ENCODE assay signal across 8 mouse cellular contexts in genomic region chr14:61648685-61649504, GRCm38 (mm10). TPM values are rescaled to one million over a fixed set of nuclear protein-coding genes. Genes with fewer than 3 reads are reported as not detected.
DNase-seq lines count a peak whose midpoint lies in the region; ATAC-seq and TF ChIP-seq lines count a peak whose summit lies in the region.

No protein-coding gene starts in this region.

- no peaks in the 10 kb centered on the region for H3K9me3 ChIP-seq in ES-Bruce4 (replicated peaks; ENCODE audit: control insufficient read depth, insufficient read depth, low read length, poor library complexity, severe bottlenecking)
- no peaks in the 10 kb centered on the region for H3K9me3 ChIP-seq in forebrain, embryonic 13.5 days (replicated peaks)
- no peaks in the 10 kb centered on the region for H3K9me3 ChIP-seq in neural tube, embryonic 15.5 days (replicated peaks)

- H3K4me3 ChIP-seq in ES-Bruce4 (ENCODE audit: low read depth, low read length) = peak overlapping the region; percentile 72
- H3K4me3 ChIP-seq in forebrain, embryonic 13.5 days = peak overlapping the region; percentile 87
- peak overlapping the region; percentile 60 for H3K4me3 ChIP-seq in neural tube, embryonic 15.5 days (replicated peaks)

- peak; percentile 91 for ATAC-seq in cerebellum, adult (ENCODE audit: insufficient number of reproducible peaks, low FRiP score, low TSS enrichment)
- ATAC-seq in forebrain, embryonic 13.5 days = peak; percentile 94
- peak; percentile 95 for ATAC-seq in neural tube, embryonic 15.5 days (ENCODE audit: low FRiP score)

- no peaks in the 10 kb centered on the region for H3K36me3 ChIP-seq in ES-Bruce4 (ENCODE audit: control insufficient read depth, insufficient read depth, low read length, poor library complexity, severe bottlenecking)
- no peaks in the 10 kb centered on the region for H3K36me3 ChIP-seq in forebrain, embryonic 13.5 days (ENCODE audit: poor library complexity, severe bottlenecking)
- H3K36me3 ChIP-seq in neural tube, embryonic 15.5 days = no peaks in the 10 kb centered on the region

- H3K4me2 ChIP-seq in forebrain, embryonic 13.5 days = peak overlapping the region; percentile 72
- peak overlapping the region; percentile 91 for H3K4me2 ChIP-seq in neural tube, embryonic 15.5 days

- TF ChIP-seq EP300 in ES-Bruce4 (IDR thresholded peaks at IDR 0.05; ENCODE audit: insufficient read depth, low read depth, low read length) = 0 out of 2 replicates have a peak, but pooled peaks have one; percentile 47

- TF ChIP-seq CTCF in ES-Bruce4 (IDR thresholded peaks at IDR 0.05; ENCODE audit: low read depth, low read length) = no peak

- 3% methylated on average over 62 of the region's 62 CpGs for WGBS in forebrain, embryonic 13.5 days
- WGBS in neural tube, embryonic 15.5 days = 2% methylated on average over 62 of the region's 62 CpGs

- no peaks in the 10 kb centered on the region for H3K27me3 ChIP-seq in ES-Bruce4 (ENCODE audit: control insufficient read depth, insufficient read depth, low read length, poor library complexity, severe bottlenecking)
- H3K27me3 ChIP-seq in forebrain, embryonic 13.5 days = no peaks in the 10 kb centered on the region
- no peaks in the 10 kb centered on the region for H3K27me3 ChIP-seq in neural tube, embryonic 15.5 days (replicated peaks)

- DNase-seq in heart, postnatal 14 days = peak; percentile 97 to 98
- peak; percentile 94 for DNase-seq in layer of hippocampus, adult 11-12 months (ENCODE audit: low spot score)
- DNase-seq in lung, adult 18-20 months = peak; percentile 95 to 97
- DNase-seq in testis, postnatal 14 days (ENCODE audit: low spot score) = peak; percentile 96

- peak; percentile 81 for TF ChIP-seq POLR2A in ES-Bruce4 (IDR thresholded peaks at IDR 0.05; ENCODE audit: insufficient read depth, low read length)

- intact Hi-C loops in heart, postnatal 14 days (cut with DNase I) = loop anchor here (2.0 to 10.0 kb wide), 4 partner anchors 34 to 1596 kb away; partner anchors contain the start of gene Spryd7

- H3K27ac ChIP-seq in ES-Bruce4 (ENCODE audit: insufficient read depth, low read length) = peak overlapping the region; percentile 81
- peak overlapping the region; percentile 95 for H3K27ac ChIP-seq in forebrain, embryonic 13.5 days
- peak overlapping the region; percentile 75 for H3K27ac ChIP-seq in neural tube, embryonic 15.5 days (replicated peaks)

- peak overlapping the region; percentile 91 for H3K9ac ChIP-seq in ES-Bruce4 (ENCODE audit: low read depth, poor library complexity, severe bottlenecking)
- peak overlapping the region; percentile 98 for H3K9ac ChIP-seq in forebrain, embryonic 13.5 days
- H3K9ac ChIP-seq in neural tube, embryonic 15.5 days (replicated peaks) = peak overlapping the region; percentile 64

- no peaks in the 10 kb centered on the region for H3K4me1 ChIP-seq in ES-Bruce4 (ENCODE audit: control insufficient read depth, insufficient read depth, low read length)
- H3K4me1 ChIP-seq in forebrain, embryonic 13.5 days = peaks cover 9% of the 10 kb centered on the region
- peaks cover 13% of the 10 kb centered on the region for H3K4me1 ChIP-seq in neural tube, embryonic 15.5 days

RNA-seq across cellular contexts. Expression of gene Kcnrg, which starts 41.6 kb away (rescaled TPM):
- polyA plus RNA-seq in ES-Bruce4 (2011; ENCODE audit: insufficient read depth, insufficient read length, low read depth, missing spikeins) = 0.57 TPM in 1 of 2 replicates, not detected in the other
- 2.4 and 2.8 TPM in 2 replicates for polyA plus RNA-seq in forebrain, embryonic 13.5 days (2015; fragmentation: Nextera tagmentation; extraction: Ambion mirVana)
- under 1 TPM in 1 of 2 experiments, not detected in 1; 0.62 TPM for total RNA-seq in heart, postnatal 14 days (2021)
- 2.1 and 2.2 TPM in 2 replicates for polyA plus RNA-seq in neural tube, embryonic 15.5 days (2015; fragmentation: Nextera tagmentation; extraction: Ambion mirVana)

RNA-seq across cellular contexts. Expression of gene Trim13, which starts 50.8 kb away (rescaled TPM):
- 48.2 and 54.6 TPM in 2 replicates for polyA plus RNA-seq in ES-Bruce4 (2011; ENCODE audit: insufficient read depth, insufficient read length, low read depth, missing spikeins)
- polyA plus RNA-seq in forebrain, embryonic 13.5 days (2015; fragmentation: Nextera tagmentation; extraction: Ambion mirVana) = 53.3 and 56.9 TPM in 2 replicates
- total RNA-seq in heart, postnatal 14 days (2021) = 1 to 10 TPM; 7.2 to 7.4 TPM
- 38.2 and 44.8 TPM in 2 replicates for polyA plus RNA-seq in neural tube, embryonic 15.5 days (2015; fragmentation: Nextera tagmentation; extraction: Ambion mirVana)

Comparison
In these comparisons a context has a peak if more than half of its experiments do, and no peak if none do; other contexts are left out.
1. Peak in every context shown above with its lines: DNase-seq, ATAC-seq, H3K4me3 ChIP-seq and H3K27ac ChIP-seq.